Mouse (Mus musculus): Measurements from ENCODE around the gene P2rx4.

- TF ChIP-seq CTCF (IDR thresholded peaks at IDR 0.05; ENCODE audit: low read depth), result no peak
- TF ChIP-seq EP300 (optimal IDR thresholded peaks at IDR 0.05), result no peak
Measured at GRCm38 (mm10) chr5:122687391-122687790, 20.0 kb upstream of the P2rx4 start.
